Mouse (Mus musculus): ENCODE data around the gene Rps24.

- TF ChIP-seq TAL1 (IDR thresholded peaks at IDR 0.05; ENCODE audit: low read length) = no peak
- no peak for TF ChIP-seq GATA1 (IDR thresholded peaks at IDR 0.05; ENCODE audit: low read length)
Observed at GRCm38 (mm10) chr14:24509557-24509956, 22.6 kb downstream of the Rps24 start.

Data from erythroblast, embryonic 14.5 days (primary cell).